Mouse (Mus musculus) forebrain, embryonic 14.5 days (tissue): ENCODE results near the gene Tsen54. TPM values are rescaled to one million over a fixed set of nuclear protein-coding genes. Genes with fewer than 3 reads are reported as not detected.

ENCODE experiments used
- ATAC-seq: fragments of 200-750 bp; cut with Nextera tagmentation; 2 replicates; pipeline ENCODE4 v1.8.0; 2017; ENCODE audit warnings: mild to moderate bottlenecking, moderate library complexity
- DNase-seq: peaks from one replicate; pipeline ENCODE4 v3.0.0-alpha.2; 2015; ENCODE audit warnings: low spot score
- H3K27ac ChIP-seq: fragments of 300-500 bp; sonication (generic); 2 replicates; pipeline ENCODE4 v1.5.1; 2014; ENCODE audit warnings: low read depth, mild to moderate bottlenecking, control low read depth, low read length, moderate library complexity
- H3K27me3 ChIP-seq: fragments of 300-500 bp; sonication (generic); replicated peaks from 2 replicates; pipeline ENCODE4 v1.6.1; 2014; ENCODE audit warnings: low read length, control low read depth, mixed read lengths; ENCODE audit not compliant: control insufficient read depth, insufficient read depth
- H3K36me3 ChIP-seq: fragments of 300-500 bp; sonication (generic); 2 replicates; pipeline ENCODE4 v1.6.1; 2014; ENCODE audit warnings: low read length, control low read depth; ENCODE audit not compliant: control insufficient read depth, insufficient read depth
- H3K4me1 ChIP-seq: fragments of 300-500 bp; sonication (generic); 2 replicates; pipeline ENCODE4 v1.6.1; 2014; ENCODE audit warnings: antibody characterized with exemption, low read length, control low read depth; ENCODE audit not compliant: control insufficient read depth, insufficient read depth
- H3K4me2 ChIP-seq: fragments of 300-500 bp; sonication (generic); 2 replicates; pipeline ENCODE4 v1.6.1; 2014; ENCODE audit warnings: mild to moderate bottlenecking, control low read depth, low read length
- H3K4me3 ChIP-seq: fragments of 300-500 bp; sonication (generic); 2 replicates; pipeline ENCODE4 v1.5.1; 2014; ENCODE audit warnings: low read depth, low read length, control low read depth
- H3K9ac ChIP-seq: fragments of 300-500 bp; sonication (generic); 2 replicates; pipeline ENCODE4 v1.6.1; 2014; ENCODE audit warnings: mild to moderate bottlenecking, low read length, control low read depth, moderate library complexity
- H3K9me3 ChIP-seq: fragments of 300-500 bp; sonication (generic); replicated peaks from 2 replicates; pipeline ENCODE4 v1.6.1; 2016; ENCODE audit warnings: low read length, control low read depth, mixed read lengths; ENCODE audit not compliant: control insufficient read depth
- WGBS: fragments of 180-500 bp; shearing (Covaris S2); extraction: QIAGEN DNeasy Blood & Tissue Kit; methylation state at CpG from one replicate; pipeline ENCODE4 v1.1.7; 2014; 5-methylcytosine and 5-hydroxymethylcytosine counted together
- polyA plus RNA-seq: library from polyadenylated mRNA; unstranded; fragments of >200 nt; fragmentation: Nextera tagmentation; extraction: Ambion mirVana; gene quantifications from 2 replicates; pipeline ENCODE4 v1.2.1, GENCODE M21; 2014

Gene Tsen54
- polyA plus RNA-seq, 1 experiment from 2014 or later: 15.2 TPM

GRCm38 (mm10) chr11:115796898-115797297 lies 17.6 kb upstream of the Tsen54 start:
- Histone ChIP-seq H3K27me3 (no peaks in the 10 kb centered on the region), H3K36me3 (peaks cover 100% of the 10 kb centered on the region), H3K9me3 (no peaks in the 10 kb centered on the region), H3K4me3 (no peak overlapping the region), H3K4me2 (no peak overlapping the region), H3K9ac (no peak overlapping the region), H3K4me1 (no peaks in the 10 kb centered on the region), H3K27ac (no peak overlapping the region)
- ATAC-seq (no peak), DNase-seq (no peak)
- WGBS: 85% methylated on average over 15 of the region's 15 CpGs

GRCm38 (mm10) chr11:115797665-115798064 lies 16.9 kb upstream of the Tsen54 start:
- Histone ChIP-seq H3K27ac (no peak overlapping the region), H3K4me2 (no peak overlapping the region), H3K9me3 (no peaks in the 10 kb centered on the region), H3K36me3 (peaks cover 100% of the 10 kb centered on the region), H3K4me1 (no peaks in the 10 kb centered on the region), H3K27me3 (no peaks in the 10 kb centered on the region), H3K4me3 (no peak overlapping the region), H3K9ac (no peak overlapping the region)
- WGBS: 92% methylated on average over 9 of the region's 9 CpGs
- ATAC-seq (no peak), DNase-seq (no peak)

- ATAC-seq (no peak), DNase-seq (no peak)
- no peak overlapping the region for H3K9ac ChIP-seq
- H3K27ac ChIP-seq: no peak overlapping the region
- no peak overlapping the region for H3K4me2 ChIP-seq
- H3K4me3 ChIP-seq: no peak overlapping the region
- no peaks in the 10 kb centered on the region for H3K4me1 ChIP-seq
- peaks cover 93% of the 10 kb centered on the region for H3K36me3 ChIP-seq
- no peaks in the 10 kb centered on the region for H3K27me3 ChIP-seq
- H3K9me3 ChIP-seq: no peaks in the 10 kb centered on the region
- WGBS: 88% methylated on average over 17 of the region's 18 CpGs
Observed at GRCm38 (mm10) chr11:115800981-115801380, 13.5 kb upstream of the Tsen54 start.

DNA sequence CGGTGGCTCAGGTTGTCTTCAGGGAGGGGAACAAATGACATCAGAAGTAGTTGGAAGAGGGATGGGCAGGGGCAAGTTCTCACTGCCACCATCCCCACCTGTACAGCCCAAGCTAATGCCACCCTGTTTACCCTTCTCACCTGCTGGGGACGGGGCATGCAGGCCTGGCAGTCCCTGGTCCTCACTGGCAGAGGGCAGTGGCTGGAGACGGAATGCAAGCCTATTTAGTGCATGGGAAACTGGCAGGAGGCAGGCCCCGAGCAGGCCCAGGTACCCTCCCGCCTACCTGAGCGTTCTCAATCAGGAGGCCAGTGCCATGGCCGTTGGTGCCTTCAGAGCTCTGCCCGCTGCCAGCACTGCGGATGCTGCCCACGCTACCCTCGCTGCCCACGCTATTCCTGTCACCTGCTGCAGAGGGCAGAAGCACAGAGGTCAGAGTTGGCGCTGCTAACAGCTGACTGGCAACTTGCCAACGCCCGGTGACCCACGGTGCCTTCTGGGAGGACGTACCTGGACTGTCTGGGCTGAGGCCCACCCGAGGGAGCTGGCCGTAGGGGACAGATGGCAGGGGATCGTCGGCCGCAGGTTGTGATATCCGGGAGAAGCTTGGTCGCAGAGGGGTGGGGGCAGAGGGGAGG lies 11.3 kb upstream of the Tsen54 start:
- ATAC-seq (no peak), DNase-seq (no peak)
- 93% methylated on average over 24 of the region's 24 CpGs for WGBS
- no peak overlapping the region for H3K9ac ChIP-seq
- H3K27ac ChIP-seq: no peak overlapping the region
- H3K4me2 ChIP-seq: no peak overlapping the region
- no peak overlapping the region for H3K4me3 ChIP-seq
- peaks cover 11% of the 10 kb centered on the region for H3K4me1 ChIP-seq
- H3K27me3 ChIP-seq: no peaks in the 10 kb centered on the region
- H3K36me3 ChIP-seq: peaks cover 82% of the 10 kb centered on the region
- H3K9me3 ChIP-seq: no peaks in the 10 kb centered on the region

- DNase-seq (no peak), ATAC-seq (no peak)
- WGBS: 97% methylated on average over 7 of the region's 7 CpGs
- Histone ChIP-seq H3K27ac (no peak overlapping the region), H3K27me3 (no peaks in the 10 kb centered on the region), H3K9ac (no peak overlapping the region), H3K4me1 (peaks cover 28% of the 10 kb centered on the region), H3K4me3 (no peak overlapping the region), H3K36me3 (peaks cover 64% of the 10 kb centered on the region), H3K9me3 (no peaks in the 10 kb centered on the region), H3K4me2 (no peak overlapping the region)
Observed at GRCm38 (mm10) chr11:115805005-115805404, 9.5 kb upstream of the Tsen54 start.

GRCm38 (mm10) chr11:115806154-115806553 lies 8.4 kb upstream of the Tsen54 start:
- ATAC-seq (no peak), DNase-seq (no peak)
- H3K27me3 ChIP-seq: no peaks in the 10 kb centered on the region
- WGBS: 93% methylated on average over 10 of the region's 10 CpGs
- H3K36me3 ChIP-seq: peaks cover 58% of the 10 kb centered on the region
- no peak overlapping the region for H3K4me3 ChIP-seq
- H3K4me2 ChIP-seq: no peak overlapping the region
- H3K27ac ChIP-seq: no peak overlapping the region
- H3K9me3 ChIP-seq: no peaks in the 10 kb centered on the region
- H3K9ac ChIP-seq: no peak overlapping the region
- H3K4me1 ChIP-seq: peaks cover 31% of the 10 kb centered on the region

DNA sequence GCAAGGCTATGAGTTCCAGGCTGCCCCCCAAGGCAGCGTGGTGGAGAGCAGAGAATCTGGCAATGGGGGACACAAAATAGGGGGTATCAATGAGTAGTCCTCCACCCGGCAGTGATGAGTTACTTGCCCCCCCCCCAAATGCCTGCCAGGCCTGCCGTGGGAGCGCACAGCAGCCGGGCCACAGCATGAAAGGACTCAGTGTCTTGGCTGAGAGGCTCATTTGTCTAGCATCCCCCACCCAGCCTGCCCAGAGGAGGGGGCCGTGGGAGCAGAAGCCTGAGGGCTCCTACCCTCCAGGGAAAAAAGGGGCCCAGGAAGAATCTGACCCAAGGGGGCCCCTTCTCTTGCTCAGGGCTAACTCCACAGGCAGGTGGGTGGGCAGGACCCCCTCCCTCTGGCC lies 7.2 kb upstream of the Tsen54 start:
- Histone ChIP-seq H3K9ac (no peak overlapping the region; the same call in 1 of the 2 replicates), H3K4me1 (peaks cover 32% of the 10 kb centered on the region), H3K9me3 (no peaks in the 10 kb centered on the region), H3K4me3 (no peak overlapping the region), H3K36me3 (peaks cover 49% of the 10 kb centered on the region), H3K27ac (peak overlapping the region; percentile 78), H3K4me2 (peak overlapping the region; percentile 66; the same call in 1 of the 2 replicates), H3K27me3 (no peaks in the 10 kb centered on the region)
- WGBS: 13% methylated on average over 6 of the region's 6 CpGs
- DNase-seq: peak; percentile 52
- peak; percentile 36; the same call in 1 of the 2 replicates for ATAC-seq

DNA sequence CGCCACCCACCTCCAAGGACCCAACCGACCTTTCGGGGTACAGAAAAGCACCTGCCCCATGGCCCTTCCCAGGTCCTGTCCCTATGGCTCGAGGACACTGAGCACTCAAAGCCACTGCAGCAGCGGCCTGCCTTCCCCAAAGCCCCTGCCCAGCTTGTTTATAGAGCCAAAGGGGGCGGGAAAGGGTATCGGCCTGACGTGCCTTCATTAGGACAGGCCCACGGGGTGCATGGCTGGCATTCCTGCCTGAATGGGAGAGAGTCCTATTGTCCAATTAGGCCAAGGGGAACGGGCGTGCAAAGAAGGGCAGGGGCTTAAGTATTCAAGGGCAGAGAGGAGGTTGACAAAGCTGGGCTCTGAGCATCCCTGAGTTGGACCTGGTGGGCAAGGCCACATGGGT lies 6.6 kb upstream of the Tsen54 start:
- Histone ChIP-seq H3K4me1 (peaks cover 37% of the 10 kb centered on the region), H3K27me3 (no peaks in the 10 kb centered on the region), H3K9me3 (no peaks in the 10 kb centered on the region), H3K9ac (0 out of 2 replicates have a peak overlapping the region, but pooled peaks have one; percentile 21), H3K4me3 (no peak overlapping the region), H3K36me3 (peaks cover 43% of the 10 kb centered on the region), H3K27ac (peak overlapping the region; percentile 78), H3K4me2 (peak overlapping the region; percentile 66; the same call in 1 of the 2 replicates)
- WGBS: 30% methylated on average over 11 of the region's 11 CpGs
- ATAC-seq (peak; percentile 24), DNase-seq (peak; percentile 48)

- 20% methylated on average over 10 of the region's 10 CpGs for WGBS
- peak overlapping the region; percentile 66 for H3K4me2 ChIP-seq
- peaks cover 34% of the 10 kb centered on the region for H3K36me3 ChIP-seq
- peak overlapping the region; percentile 48 for H3K9ac ChIP-seq
- no peaks in the 10 kb centered on the region for H3K27me3 ChIP-seq
- DNase-seq (peak; percentile 71), ATAC-seq (0 out of 2 replicates have a peak, but pooled peaks have one; percentile 1)
- H3K4me1 ChIP-seq: peaks cover 37% of the 10 kb centered on the region
- no peaks in the 10 kb centered on the region for H3K9me3 ChIP-seq
- peak overlapping the region; percentile 78 for H3K27ac ChIP-seq
- no peak overlapping the region for H3K4me3 ChIP-seq
Observed at GRCm38 (mm10) chr11:115808696-115809310, 5.7 kb upstream of the Tsen54 start.
